Mouse (Mus musculus) MEL (cell line): ENCODE results near the gene Gm19935. TPM values are rescaled to one million over a fixed set of nuclear protein-coding genes. Genes with fewer than 3 reads are reported as not detected.
A peak's percentile ranks its signal among the peaks of the same experiment; 100 is the strongest.

Experiments
- DNase-seq: peaks from one replicate; pipeline ENCODE4 v3.0.0; 2011; ENCODE audit warnings: low read depth, low spot score
- H3K27ac ChIP-seq: 2 replicates; pipeline ENCODE4 v1.5.1; 2012; ENCODE audit warnings: low read depth, mild to moderate bottlenecking, control low read depth, low read length, moderate library complexity; ENCODE audit not compliant: control insufficient read depth
- H3K27me3 ChIP-seq, 2 experiments: fragments of 150-350 bp in 1 of 2; sonication (generic) in 1 of 2; 2 replicates each; pipeline ENCODE4 v1.6.1; 2012; ENCODE audit warnings: low read length in 2 of 2, mild to moderate bottlenecking in 2 of 2, improper control_type of control experiment in 1 of 2, moderate library complexity in 1 of 2; ENCODE audit not compliant: insufficient read depth in 2 of 2, control insufficient read depth in 1 of 2
- H3K36me3 ChIP-seq, 2 experiments: 2 replicates each; pipeline ENCODE4 v1.6.1; 2012 to 2014; ENCODE audit warnings: low read length in 2 of 2, improper control_type of control experiment in 1 of 2, inconsistent platforms in 1 of 2, mild to moderate bottlenecking in 1 of 2; ENCODE audit not compliant: insufficient read depth in 2 of 2, control insufficient read depth in 1 of 2
- H3K4me1 ChIP-seq, 2 experiments: fragments of 150-350 bp in 1 of 2; sonication (generic) in 1 of 2; 2 replicates each; pipeline ENCODE4 v1.6.1; 2012; ENCODE audit warnings: low read length in 2 of 2, improper control_type of control experiment in 1 of 2, mild to moderate bottlenecking in 1 of 2; ENCODE audit not compliant: insufficient read depth in 2 of 2, control insufficient read depth in 1 of 2
- H3K4me3 ChIP-seq, 2 experiments: fragments of 150-350 bp in 1 of 2; sonication (generic) in 1 of 2; 2 replicates each; pipeline ENCODE4 v1.5.1; 2012; ENCODE audit warnings: low read depth in 2 of 2, low read length in 2 of 2, mild to moderate bottlenecking in 2 of 2, moderate library complexity in 2 of 2, control low read depth in 1 of 2, improper control_type of control experiment in 1 of 2; ENCODE audit not compliant: control insufficient read depth in 1 of 2, insufficient read depth in 1 of 2
- H3K79me2 ChIP-seq: 2 replicates; pipeline ENCODE4 v1.6.1; 2012; ENCODE audit warnings: mild to moderate bottlenecking, low read length, moderate library complexity; ENCODE audit not compliant: control insufficient read depth, poor library complexity, insufficient read depth
- H3K9ac ChIP-seq: 2 replicates; pipeline ENCODE4 v1.6.1; 2012; ENCODE audit warnings: low read depth, mild to moderate bottlenecking, control low read depth, low read length, moderate library complexity; ENCODE audit not compliant: control insufficient read depth, poor library complexity, severe bottlenecking
- H3K9me3 ChIP-seq: fragments of 150-350 bp; sonication (generic); replicated peaks from 2 replicates; pipeline ENCODE4 v1.6.1; 2012; ENCODE audit warnings: mild to moderate bottlenecking, low read length, improper control_type of control experiment, moderate library complexity; ENCODE audit not compliant: insufficient read depth
- BHLHE40 ChIP-seq: IDR thresholded peaks from 2 replicates; pipeline ENCODE4 v1.6.1; 2012; ENCODE audit warnings: low read depth, mild to moderate bottlenecking, inconsistent platforms, low read length, improper control_type of control experiment, borderline replicate concordance
- CHD2 ChIP-seq: IDR thresholded peaks from 2 replicates; pipeline ENCODE4 v1.6.1; 2011; ENCODE audit warnings: low read length, improper control_type of control experiment
- CTCF ChIP-seq, 3 experiments: IDR thresholded peaks in 2 of 3; conservative IDR thresholded peaks in 1 of 3; 2 replicates each; pipeline ENCODE4 v1.5.1; 2011 to 2012; ENCODE audit warnings: low read length in 3 of 3, low read depth in 2 of 3, mild to moderate bottlenecking in 2 of 3, improper control_type of control experiment in 1 of 3, inconsistent platforms in 1 of 3, mixed read lengths in 1 of 3, moderate library complexity in 1 of 3; ENCODE audit not compliant: control insufficient read depth in 1 of 3, insufficient read depth in 1 of 3, poor library complexity in 1 of 3, severe bottlenecking in 1 of 3
- E2F4 ChIP-seq: IDR thresholded peaks from 2 replicates; pipeline ENCODE4 v1.6.1; 2011; ENCODE audit warnings: low read depth, low read length, improper control_type of control experiment, borderline replicate concordance
- ELF1 ChIP-seq: IDR thresholded peaks from 2 replicates; pipeline ENCODE4 v1.6.1; 2014; ENCODE audit warnings: low read depth, mild to moderate bottlenecking, inconsistent platforms, low read length, improper control_type of control experiment, moderate library complexity
- ETS1 ChIP-seq: IDR thresholded peaks from 2 replicates; pipeline ENCODE4 v1.6.1; 2012; ENCODE audit warnings: low read depth, mild to moderate bottlenecking, inconsistent platforms, low read length, improper control_type of control experiment, moderate library complexity
- GABPA ChIP-seq: IDR thresholded peaks from 2 replicates; pipeline ENCODE4 v1.6.1; 2012; ENCODE audit warnings: low read depth, mild to moderate bottlenecking, inconsistent platforms, low read length, improper control_type of control experiment, moderate library complexity
- GATA1 ChIP-seq: IDR thresholded peaks from 2 replicates; pipeline ENCODE4 v1.6.1; 2011; ENCODE audit warnings: low read depth, low read length, improper control_type of control experiment
- HCFC1 ChIP-seq: IDR thresholded peaks from 2 replicates; pipeline ENCODE4 v1.6.1; 2012; ENCODE audit warnings: low read depth, mild to moderate bottlenecking, inconsistent platforms, low read length, improper control_type of control experiment, moderate library complexity
- JUND ChIP-seq: IDR thresholded peaks from 2 replicates; pipeline ENCODE4 v1.6.1; 2011; ENCODE audit warnings: low read depth, mild to moderate bottlenecking, improper control_type of control experiment, low read length
- KAT2A ChIP-seq: conservative IDR thresholded peaks from 2 replicates; pipeline ENCODE4 v1.6.1; 2012; ENCODE audit warnings: low read depth, low read length, improper control_type of control experiment, inconsistent platforms
- MAFK ChIP-seq: IDR thresholded peaks from 2 replicates; pipeline ENCODE4 v1.6.1; 2011; ENCODE audit warnings: low read depth, mild to moderate bottlenecking, low read length, improper control_type of control experiment, borderline replicate concordance
- MAZ ChIP-seq: IDR thresholded peaks from 2 replicates; pipeline ENCODE4 v1.6.1; 2012; ENCODE audit warnings: low read depth, mild to moderate bottlenecking, inconsistent platforms, low read length, improper control_type of control experiment
- MXI1 ChIP-seq: IDR thresholded peaks from 2 replicates; pipeline ENCODE4 v1.6.1; 2011; ENCODE audit warnings: mild to moderate bottlenecking, low read depth, low read length, improper control_type of control experiment
- MYB ChIP-seq: IDR thresholded peaks from 2 replicates; pipeline ENCODE4 v1.6.1; 2011; ENCODE audit warnings: mild to moderate bottlenecking, low read depth, low read length, improper control_type of control experiment
- MYC ChIP-seq: IDR thresholded peaks from 2 replicates; pipeline ENCODE4 v1.6.1; 2011; ENCODE audit warnings: low read depth, mild to moderate bottlenecking, low read length, improper control_type of control experiment, moderate library complexity
- NRF1 ChIP-seq: IDR thresholded peaks from 2 replicates; pipeline ENCODE4 v1.6.1; 2014; ENCODE audit warnings: low read depth, mild to moderate bottlenecking, inconsistent platforms, low read length, improper control_type of control experiment, moderate library complexity; ENCODE audit not compliant: poor library complexity, insufficient read depth, severe bottlenecking
- POLR2A ChIP-seq, 2 experiments: IDR thresholded peaks; 2 replicates each; pipeline ENCODE4 v1.6.1; 2011 to 2012; ENCODE audit warnings: low read length in 2 of 2, mild to moderate bottlenecking in 2 of 2, control low read depth in 1 of 2, improper control_type of control experiment in 1 of 2, low read depth in 1 of 2, moderate library complexity in 1 of 2; ENCODE audit not compliant: control insufficient read depth in 1 of 2, insufficient read depth in 1 of 2, poor library complexity in 1 of 2
- RCOR1 ChIP-seq: IDR thresholded peaks from 2 replicates; pipeline ENCODE4 v1.6.1; 2012; ENCODE audit warnings: low read depth, mild to moderate bottlenecking, inconsistent platforms, low read length, improper control_type of control experiment
- SIN3A ChIP-seq: IDR thresholded peaks from 2 replicates; pipeline ENCODE4 v1.6.1; 2012; ENCODE audit warnings: low read length, improper control_type of control experiment, inconsistent platforms
- SMC3 ChIP-seq: IDR thresholded peaks from 2 replicates; pipeline ENCODE4 v1.6.1; 2011; ENCODE audit warnings: low read depth, low read length, improper control_type of control experiment
- TAL1 ChIP-seq: IDR thresholded peaks from 2 replicates; pipeline ENCODE4 v1.6.1; 2012; ENCODE audit warnings: mild to moderate bottlenecking, inconsistent platforms, low read length, moderate library complexity, mixed read lengths
- TBP ChIP-seq: IDR thresholded peaks from 2 replicates; pipeline ENCODE4 v1.8.0; 2011; ENCODE audit warnings: low read depth, low read length, improper control_type of control experiment
- UBTF ChIP-seq: IDR thresholded peaks from 2 replicates; pipeline ENCODE4 v1.6.1; 2012; ENCODE audit warnings: low read depth, mild to moderate bottlenecking, inconsistent platforms, low read length, improper control_type of control experiment, moderate library complexity, borderline replicate concordance; ENCODE audit not compliant: insufficient read depth
- USF2 ChIP-seq, 2 experiments: IDR thresholded peaks; 2 replicates each; pipeline ENCODE4 v1.6.1; 2011 to 2012; ENCODE audit warnings: improper control_type of control experiment in 2 of 2, low read length in 2 of 2, borderline replicate concordance in 1 of 2, inconsistent platforms in 1 of 2, low read depth in 1 of 2, mild to moderate bottlenecking in 1 of 2; ENCODE audit not compliant: insufficient read depth in 1 of 2
- ZC3H11A ChIP-seq: IDR thresholded peaks from 2 replicates; pipeline ENCODE4 v1.6.1; 2012; ENCODE audit warnings: low read depth, mild to moderate bottlenecking, inconsistent platforms, low read length, improper control_type of control experiment
- ZKSCAN1 ChIP-seq: IDR thresholded peaks from 2 replicates; pipeline ENCODE4 v1.6.1; 2012; ENCODE audit warnings: low read depth, mild to moderate bottlenecking, inconsistent platforms, low read length, improper control_type of control experiment, moderate library complexity
- ZMIZ1 ChIP-seq: IDR thresholded peaks from 2 replicates; pipeline ENCODE4 v1.6.1; 2012; ENCODE audit warnings: low read depth, mild to moderate bottlenecking, inconsistent platforms, low read length, improper control_type of control experiment, moderate library complexity
- polyA plus RNA-seq, 2 experiments: library from polyadenylated mRNA; stranded (reverse) in 1 of 2; unstranded in 1 of 2; fragments of >175 nt in 1 of 2; fragments of >200 nt in 1 of 2; gene quantifications; 2 replicates each; pipeline versions ENCODE4 v1.2.1 to v1.2.4; 2012; ENCODE audit warnings: low replicate concordance in 2 of 2, low read depth in 1 of 2; ENCODE audit not compliant: insufficient read length in 2 of 2, insufficient read depth in 1 of 2, missing spikeins in 1 of 2
- total RNA-seq: library from RNA; depleted of rRNA; stranded (reverse); fragments of 300-350 nt; gene quantifications from 2 replicates; pipeline ENCODE4 v1.2.3, GENCODE M21; 2012

Gm19935 gene
- total and polyA plus RNA-seq, 3 experiments = not detected

DNA sequence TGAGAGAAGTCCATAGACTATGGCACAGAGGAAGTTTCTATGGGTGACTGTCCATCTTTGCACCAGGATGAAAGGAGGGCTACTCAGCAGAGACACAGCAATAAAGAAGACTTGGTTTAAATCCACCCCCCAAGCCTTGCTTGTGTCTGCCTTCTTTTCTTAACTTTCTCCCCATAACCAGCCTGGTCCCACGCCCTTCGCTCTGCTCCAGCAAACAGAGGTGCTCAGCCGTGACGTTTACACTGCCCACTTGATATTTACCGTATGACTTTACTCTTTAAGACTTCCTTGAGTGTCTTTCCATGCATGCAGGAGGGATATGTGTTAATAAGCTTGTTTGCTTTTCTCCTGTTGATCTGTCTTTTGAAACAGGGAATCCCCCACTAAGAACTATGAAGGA, 17.7 kb downstream of the Gm19935 start:
- Histone ChIP-seq H3K4me3 (no peak overlapping the region), H3K4me1 (no peaks in the 10 kb centered on the region), H3K27me3 (no peaks in the 10 kb centered on the region; a peak in 2 of 4 replicates), H3K9ac (no peak overlapping the region), H3K27ac (no peak overlapping the region), H3K79me2 (no peaks in the 10 kb centered on the region), H3K36me3 (peaks cover 0 to 2% of the 10 kb centered on the region in 2 experiments; a peak in 1 of 4 replicates), H3K9me3 (no peaks in the 10 kb centered on the region)
- DNase-seq = no peak
- TF ChIP-seq RCOR1 = no peak
- no peak for TF ChIP-seq MAFK
- no peak for TF ChIP-seq ZKSCAN1
- no peak for TF ChIP-seq NRF1
- no peak for TF ChIP-seq HCFC1
- no peak for TF ChIP-seq USF2 (IDR thresholded peaks at IDR 0.05; ENCODE audit: borderline replicate concordance in 1 of 2, insufficient read depth in 1 of 2, low read depth in 1 of 2, low read length in 2 of 2)
- TF ChIP-seq BHLHE40 = no peak
- no peak for TF ChIP-seq UBTF
- TF ChIP-seq CTCF (IDR thresholded peaks at IDR 0.05 in 2 of 3, conservative IDR thresholded peaks at IDR 0.05 in 1 of 3; ENCODE audit: control insufficient read depth in 1 of 3, insufficient read depth in 1 of 3, low read depth in 2 of 3, low read length in 3 of 3, poor library complexity in 1 of 3, severe bottlenecking in 1 of 3) = no peak
- TF ChIP-seq GATA1 = no peak
- no peak for TF ChIP-seq SIN3A
- TF ChIP-seq JUND = no peak
- no peak for TF ChIP-seq E2F4
- TF ChIP-seq MXI1 = no peak

- peak overlapping the region; percentile 33; the same call in 1 of the 2 replicates for H3K9ac ChIP-seq
- peak overlapping the region in 1 of 2 experiments; percentile 9; a peak in 2 of 4 replicates for H3K4me3 ChIP-seq
- no peaks in the 10 kb centered on the region for H3K4me1 ChIP-seq
- peaks cover 0 to 2% of the 10 kb centered on the region in 2 experiments; a peak in 1 of 4 replicates for H3K36me3 ChIP-seq
- no peaks in the 10 kb centered on the region; a peak in 1 of 4 replicates for H3K27me3 ChIP-seq
- H3K9me3 ChIP-seq = no peaks in the 10 kb centered on the region
- no peaks in the 10 kb centered on the region for H3K79me2 ChIP-seq
- DNase-seq = peak; percentile 73
- no peak overlapping the region for H3K27ac ChIP-seq
- TF ChIP-seq CTCF (IDR thresholded peaks at IDR 0.05 in 2 of 3, conservative IDR thresholded peaks at IDR 0.05 in 1 of 3; ENCODE audit: control insufficient read depth in 1 of 3, insufficient read depth in 1 of 3, low read depth in 2 of 3, low read length in 3 of 3, poor library complexity in 1 of 3, severe bottlenecking in 1 of 3) (peak; percentile 23 to 72 (median 63); a peak in 5 of 6 replicates), TBP (no peak), KAT2A (no peak), POLR2A (IDR thresholded peaks at IDR 0.05; ENCODE audit: control insufficient read depth in 1 of 2, insufficient read depth in 1 of 2, low read depth in 1 of 2, low read length in 2 of 2, poor library complexity in 1 of 2) (no peak), SMC3 (peak; percentile 42), GABPA (no peak), ZKSCAN1 (no peak), RCOR1 (no peak), E2F4 (no peak), MYC (no peak), ZMIZ1 (no peak), MAZ (peak; percentile 64; the same call in 1 of the 2 replicates), ZC3H11A (0 out of 2 replicates have a peak, but pooled peaks have one; percentile 17), TAL1 (no peak), ETS1 (no peak), MYB (no peak), HCFC1 (no peak), ELF1 (no peak), USF2 (IDR thresholded peaks at IDR 0.05; ENCODE audit: borderline replicate concordance in 1 of 2, insufficient read depth in 1 of 2, low read depth in 1 of 2, low read length in 2 of 2) (no peak), CHD2 (peak; percentile 12; the same call in 1 of the 2 replicates)
Observed at GRCm38 (mm10) chr8:90794990-90795861, 22.0 kb downstream of the Gm19935 start.
